Mouse (Mus musculus) gastrocnemius, postnatal 4 days (tissue): ENCODE results near the gene Ankrd33. TPM values are rescaled to one million over a fixed set of nuclear protein-coding genes. Genes with fewer than 3 reads are reported as not detected.

Experiments used
- DNase-seq, 2 experiments: peaks; one replicate each; pipeline ENCODE4 v3.0.0; 2021 to 2022; ENCODE audit warnings: low spot score in 2 of 2, mixed read lengths in 2 of 2
- total RNA-seq, 2 experiments: library from RNA; stranded (reverse); gene quantifications; 2 replicates each; pipeline ENCODE4 v1.2.3; 2021

Ankrd33 gene
- total RNA-seq, 2 experiments from 2014 or later = not detected

DNA sequence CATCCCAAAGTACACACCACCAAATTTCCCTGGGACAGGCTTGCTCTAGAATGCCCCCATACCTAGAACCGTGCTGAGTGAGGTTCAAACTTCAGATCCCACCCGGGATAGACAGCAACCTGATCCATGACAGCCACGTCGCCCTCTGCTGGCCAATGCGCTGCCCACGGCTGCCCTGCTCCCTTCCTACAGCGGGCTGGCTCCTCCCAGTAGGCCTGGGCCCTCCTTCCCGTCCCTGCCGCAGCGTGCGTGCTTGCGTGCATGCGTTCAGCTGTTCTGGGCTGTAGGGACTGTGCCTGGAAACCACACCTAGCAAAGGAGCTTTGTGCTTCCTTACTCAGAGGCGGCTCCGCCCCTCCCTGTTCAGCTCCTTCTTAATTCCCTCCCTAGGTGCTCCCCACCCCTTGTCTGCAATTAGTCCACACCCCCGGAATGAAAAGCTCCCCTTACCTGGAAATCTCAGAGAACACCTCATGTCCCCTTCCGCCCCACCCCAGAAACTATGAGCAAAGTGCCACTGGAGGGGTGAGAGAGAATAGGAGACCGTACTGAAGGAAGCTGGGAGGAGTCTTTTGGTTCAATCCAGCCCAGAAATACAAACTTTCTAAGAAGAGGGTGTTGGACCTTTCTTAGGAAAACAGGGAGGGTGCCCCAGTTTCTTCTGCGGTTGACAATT is 30.0 kb downstream of the Ankrd33 start:
- peak; percentile 92 to 96 for DNase-seq

DNA sequence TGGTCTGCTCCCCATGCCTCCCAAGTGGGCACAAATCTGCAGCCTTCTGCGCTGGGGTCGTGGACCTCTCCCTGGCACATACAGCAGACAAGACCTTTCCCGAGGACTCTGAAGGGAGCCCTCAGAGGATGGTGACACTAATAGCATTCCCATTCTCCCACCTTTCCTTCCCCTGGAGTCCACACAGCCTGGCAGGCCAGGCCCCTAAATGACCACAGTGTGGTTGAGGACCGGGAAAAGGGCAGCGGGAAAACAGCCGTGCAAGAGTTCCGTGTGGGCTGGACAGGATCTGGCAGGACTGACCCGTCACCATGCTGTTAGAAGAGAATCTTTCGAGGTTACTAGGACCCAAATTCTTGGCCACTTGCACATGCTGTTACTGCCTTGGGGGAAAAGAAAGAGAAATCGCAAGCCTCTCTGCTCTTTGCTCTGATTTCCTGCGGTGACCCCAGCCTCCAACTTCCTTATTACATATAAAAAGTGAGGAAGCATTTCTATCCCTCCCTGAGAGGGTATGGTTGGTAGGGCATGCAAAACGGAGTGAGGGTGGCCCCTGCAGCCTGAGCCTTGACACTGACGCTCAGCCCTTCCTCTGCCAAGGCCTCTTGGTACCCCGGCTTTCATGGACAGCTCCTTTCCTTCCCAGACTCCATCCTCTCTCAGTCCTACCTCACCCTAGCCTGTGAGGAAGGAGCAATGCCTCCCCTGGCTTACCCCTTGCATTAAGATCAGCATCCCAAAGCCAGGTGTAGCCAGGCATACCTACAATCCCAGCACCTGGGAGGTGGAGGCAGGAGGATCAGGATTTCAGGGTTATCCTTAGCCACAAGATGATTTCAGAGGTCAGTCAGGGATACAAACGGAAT is 30.8 kb downstream of the Ankrd33 start:
- peak in 1 of 2 experiments; percentile 25 for DNase-seq

DNA sequence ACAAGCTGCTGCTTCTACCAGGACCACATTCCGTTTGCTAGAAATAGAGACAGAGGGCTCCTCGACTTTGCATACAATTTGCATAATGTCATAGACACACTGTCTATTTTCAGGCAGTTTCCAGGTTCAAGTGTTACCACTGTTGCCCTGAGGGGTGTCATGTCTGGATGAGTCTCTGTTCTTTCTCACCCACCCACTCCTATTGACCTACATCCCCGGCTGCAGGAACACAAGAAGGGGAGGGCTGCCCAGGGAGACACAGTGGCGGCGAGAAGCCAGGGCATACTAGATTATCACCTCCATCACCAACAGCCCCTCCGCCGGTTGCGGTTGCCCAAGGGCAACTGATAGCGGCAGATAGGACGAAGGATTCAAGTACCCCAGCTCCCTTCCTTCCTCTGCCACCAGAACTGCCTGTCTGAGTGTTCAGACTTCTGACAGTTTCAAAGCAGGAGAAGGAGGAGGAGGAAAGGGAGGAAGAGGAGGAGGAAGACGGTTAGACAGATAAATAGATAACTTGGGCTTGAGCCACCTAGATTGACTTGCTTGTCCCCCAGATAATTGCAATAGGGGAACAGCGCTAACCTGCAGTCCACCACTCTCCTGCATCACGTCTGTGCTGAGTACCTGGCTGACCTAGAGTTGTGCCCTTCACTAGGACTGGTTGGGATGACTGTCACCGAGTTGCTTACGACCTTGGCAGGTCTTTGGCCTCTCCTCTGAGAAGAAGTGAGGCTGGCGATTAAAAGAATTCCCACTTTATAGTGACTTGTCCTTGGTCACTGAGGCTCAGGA is 31.8 kb downstream of the Ankrd33 start:
- DNase-seq = no peak

GRCm38 (mm10) chr15:101147910-101148273 is 32.3 kb downstream of the Ankrd33 start:
- no peak for DNase-seq

GRCm38 (mm10) chr15:101148604-101149003 is 33.0 kb downstream of the Ankrd33 start:
- no peak for DNase-seq

GRCm38 (mm10) chr15:101151409-101152261 is 36.1 kb downstream of the Ankrd33 start:
- no peak for DNase-seq

- no peak for DNase-seq
Observed at GRCm38 (mm10) chr15:101154700-101155616, 39.4 kb downstream of the Ankrd33 start.

GRCm38 (mm10) chr15:101160128-101160527 is 44.6 kb downstream of the Ankrd33 start:
- DNase-seq = no peak

- no peak for DNase-seq
Observed at GRCm38 (mm10) chr15:101160591-101160990, 45.0 kb downstream of the Ankrd33 start.

DNA sequence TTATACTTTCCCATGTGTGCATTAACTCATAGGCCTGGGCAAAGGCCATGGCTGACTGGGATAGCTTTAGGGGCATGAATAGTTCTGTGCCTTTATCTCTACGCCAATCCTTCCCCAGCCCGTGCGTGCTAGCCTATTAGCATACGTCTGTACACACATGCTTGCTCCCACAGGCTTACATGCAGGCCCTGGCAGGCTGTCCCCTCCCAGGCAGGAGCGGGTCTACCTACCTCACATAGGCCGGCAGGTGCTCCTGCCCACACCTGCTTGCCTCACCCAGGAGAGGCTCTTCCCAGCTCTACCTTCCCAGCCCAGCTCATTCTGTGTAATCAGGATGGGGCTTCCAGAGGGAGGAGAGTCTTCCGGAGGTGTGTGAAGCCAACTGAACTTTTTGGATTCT is 46.0 kb downstream of the Ankrd33 start:
- DNase-seq = no peak

DNA sequence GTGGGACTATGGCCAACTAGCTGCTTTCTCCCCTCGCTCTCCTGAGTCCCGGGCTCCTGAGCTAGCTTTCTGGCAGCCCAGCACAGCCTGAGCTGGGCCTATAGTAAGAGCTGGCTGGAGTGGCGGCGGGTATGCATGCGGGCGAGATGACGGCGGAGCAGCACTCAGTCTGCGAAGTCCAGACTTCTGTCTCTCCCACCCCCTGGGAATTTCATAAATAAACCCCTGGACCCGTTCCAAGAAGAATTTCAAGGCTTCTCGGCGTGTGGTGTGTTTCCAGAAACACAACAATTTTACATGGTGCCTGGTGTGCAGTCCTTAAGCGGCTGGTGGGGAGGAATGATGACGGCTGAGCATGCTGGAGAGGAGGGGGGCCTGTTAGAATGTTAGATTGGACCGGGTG is 47.5 kb downstream of the Ankrd33 start:
- DNase-seq = no peak

DNA sequence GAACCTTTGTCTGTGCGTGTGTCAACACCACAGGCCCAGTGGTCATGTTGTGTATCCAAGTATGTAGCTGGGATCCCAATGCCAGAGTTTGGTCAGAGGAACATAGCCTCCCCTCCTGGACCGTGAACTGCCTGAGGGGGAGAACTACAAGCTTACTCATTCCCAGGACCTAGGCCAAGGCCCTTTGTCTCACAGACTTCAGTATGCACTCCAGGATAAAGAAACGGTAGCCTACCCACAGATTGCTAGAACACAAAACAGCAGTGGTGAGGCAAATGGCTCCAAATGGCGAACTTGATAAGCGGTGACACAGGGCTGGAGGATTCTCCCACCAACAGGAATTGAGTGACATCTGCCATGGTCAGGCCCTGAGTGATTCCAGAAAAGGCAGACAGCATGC is 48.3 kb downstream of the Ankrd33 start:
- DNase-seq = no peak

- DNase-seq = no peak
Observed at GRCm38 (mm10) chr15:101164291-101164690, 48.7 kb downstream of the Ankrd33 start.

- no peak for DNase-seq
Observed at GRCm38 (mm10) chr15:101165658-101166437, 50.3 kb downstream of the Ankrd33 start.

GRCm38 (mm10) chr15:101167553-101167952 is 52.0 kb downstream of the Ankrd33 start:
- DNase-seq = no peak
